Mouse (Mus musculus) gastrocnemius, postnatal 4 days (tissue): ENCODE data around the gene Tgif2. TPM values are rescaled to one million over a fixed set of nuclear protein-coding genes. Genes with fewer than 3 reads are reported as not detected.
A peak's percentile ranks its signal among the peaks of the same experiment; 100 is the strongest.
"Not testable (repeated sequence)": the region's sequence is repeated elsewhere in the genome, so short reads cannot be mapped to it uniquely, and the experiment has no call there.

Experiments used
- DNase-seq, 2 experiments: peaks; one replicate each; pipeline ENCODE4 v3.0.0; 2021 to 2022; ENCODE audit warnings: low spot score in 2 of 2, mixed read lengths in 2 of 2
- long read RNA-seq, 2 experiments: library from polyadenylated mRNA; stranded (forward); transcript quantifications; one replicate each; pipeline ENCODE4 v2.0.0; 2021
- total RNA-seq, 2 experiments: library from RNA; stranded (reverse); gene quantifications; 2 replicates each; pipeline ENCODE4 v1.2.3; 2021

Tgif2 gene
- total RNA-seq, result 10 to 100 TPM; 13.4 to 14.8 TPM
- long read RNA-seq, experiment 1, transcript Tgif2-202 (3 exons, 2,900 nt), result major isoform, 16 of 24 reads
- long read RNA-seq, experiment 1, partial matches to known transcripts, result 0 of 24 reads
- long read RNA-seq, experiment 1, other reads (novel, unspliced or antisense), result 7 of 24 reads
- long read RNA-seq, experiment 2, transcript Tgif2-202 (3 exons, 2,900 nt), result major isoform, 16 of 27 reads
- long read RNA-seq, experiment 2, partial matches to known transcripts, result 3 of 27 reads
- long read RNA-seq, experiment 2, other reads (novel, unspliced or antisense), result 8 of 27 reads

DNA sequence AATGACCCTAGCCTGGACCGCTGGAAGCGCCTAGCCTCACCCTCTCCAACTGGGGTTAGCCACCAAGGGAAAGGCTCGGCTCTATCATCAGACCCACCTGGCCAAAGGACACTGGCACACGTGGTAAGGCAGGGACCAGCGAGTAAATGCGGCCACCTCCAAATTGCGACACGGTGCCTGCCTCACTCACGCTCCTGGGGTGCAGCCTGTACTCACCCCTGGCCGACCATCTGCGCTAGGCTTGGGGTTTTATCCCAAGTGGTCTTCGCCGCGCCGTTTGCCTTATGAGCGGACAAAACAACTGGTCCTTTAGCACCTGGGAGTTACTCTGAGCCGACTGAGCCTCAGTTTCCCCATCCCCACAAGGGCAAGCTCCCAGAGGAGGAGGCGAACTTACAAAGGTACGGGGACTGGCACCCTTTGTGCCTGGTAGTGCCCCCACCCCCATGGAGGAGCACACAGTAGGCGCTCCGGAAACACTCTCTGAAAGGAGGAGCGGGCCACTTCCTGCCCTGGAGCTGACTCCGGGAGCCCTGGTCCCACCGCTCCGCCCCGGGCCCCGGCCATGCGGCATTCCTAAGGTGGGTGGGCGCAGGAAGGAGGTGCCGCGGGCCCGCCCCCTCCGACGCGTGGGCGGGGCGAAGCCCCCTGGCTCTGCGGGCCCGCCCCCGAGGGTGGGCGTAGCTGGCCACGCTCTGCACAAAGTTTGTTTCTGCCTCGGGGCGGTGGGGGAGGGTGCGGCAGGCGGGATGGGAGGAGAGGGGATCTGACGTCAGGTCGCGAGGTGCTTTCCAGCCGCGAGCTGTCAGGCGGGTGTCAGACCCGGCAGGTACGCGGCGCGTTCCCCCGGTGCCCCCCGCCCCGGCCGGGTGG, at the start of gene Tgif2:
TSS of gene Tgif2 (plus strand) at position 689 of the 873 bp plus-strand sequence.
- DNase-seq, result peak; percentile 71 to 81

DNA sequence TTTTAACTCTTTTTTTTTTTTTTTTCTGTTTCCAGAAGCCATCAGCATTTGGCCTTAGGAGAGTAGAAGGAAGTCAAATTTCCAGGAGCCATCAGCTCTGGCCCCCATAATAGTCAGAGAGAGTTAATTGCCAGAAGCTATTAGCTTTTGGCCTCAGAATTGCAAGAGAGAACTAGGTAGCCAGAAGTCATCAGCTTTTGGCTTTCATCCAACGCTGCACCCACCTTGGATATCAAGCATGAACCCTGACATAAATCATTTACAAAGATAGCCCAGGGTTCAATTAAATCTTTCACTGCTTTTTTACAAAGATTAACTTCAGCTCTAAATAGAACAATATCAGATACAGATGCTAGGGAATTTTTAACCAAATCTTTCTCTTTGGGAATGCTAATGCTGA, 41.3 kb upstream of the Tgif2 start:
- no peak for DNase-seq

DNA sequence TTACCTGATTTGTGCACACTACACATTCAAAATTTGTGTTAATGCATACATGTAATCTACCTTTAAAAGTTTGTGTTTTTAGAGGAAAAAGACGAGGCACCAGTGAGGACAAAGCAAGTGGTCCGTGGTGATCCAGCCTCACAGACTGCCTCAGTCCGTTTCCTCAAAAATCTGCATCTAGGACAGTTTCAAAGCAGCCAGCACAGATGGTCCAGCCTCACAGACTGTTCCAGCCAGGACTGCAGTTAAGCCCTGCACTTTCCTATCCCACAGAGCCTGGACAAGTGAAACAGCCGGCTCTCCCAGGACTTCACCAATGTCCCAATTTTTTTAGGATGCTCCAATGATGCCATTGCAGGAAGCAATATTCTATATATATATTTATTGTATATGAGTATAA, 38.8 kb upstream of the Tgif2 start:
- no peak for DNase-seq

DNA sequence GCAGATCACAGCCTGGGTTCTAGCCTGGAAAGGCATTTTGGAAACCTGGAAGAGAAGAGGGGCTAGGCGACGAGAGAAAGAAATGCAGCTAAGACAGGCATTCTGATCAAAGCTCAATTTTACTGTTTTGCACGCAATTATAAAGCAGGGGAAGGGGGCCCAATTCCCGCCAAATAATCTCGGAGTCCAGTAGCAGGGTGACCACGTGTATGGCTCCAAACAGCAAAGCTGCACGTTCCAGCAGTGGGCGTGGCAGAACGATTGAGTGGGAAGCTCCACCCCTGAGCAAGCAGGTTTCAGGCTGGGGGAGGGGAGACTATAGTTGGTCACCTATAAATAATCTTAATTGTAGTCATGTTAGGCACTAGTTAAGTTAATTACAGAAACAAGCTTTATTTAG, 37.7 kb upstream of the Tgif2 start:
- not testable (repeated sequence) for DNase-seq

DNA sequence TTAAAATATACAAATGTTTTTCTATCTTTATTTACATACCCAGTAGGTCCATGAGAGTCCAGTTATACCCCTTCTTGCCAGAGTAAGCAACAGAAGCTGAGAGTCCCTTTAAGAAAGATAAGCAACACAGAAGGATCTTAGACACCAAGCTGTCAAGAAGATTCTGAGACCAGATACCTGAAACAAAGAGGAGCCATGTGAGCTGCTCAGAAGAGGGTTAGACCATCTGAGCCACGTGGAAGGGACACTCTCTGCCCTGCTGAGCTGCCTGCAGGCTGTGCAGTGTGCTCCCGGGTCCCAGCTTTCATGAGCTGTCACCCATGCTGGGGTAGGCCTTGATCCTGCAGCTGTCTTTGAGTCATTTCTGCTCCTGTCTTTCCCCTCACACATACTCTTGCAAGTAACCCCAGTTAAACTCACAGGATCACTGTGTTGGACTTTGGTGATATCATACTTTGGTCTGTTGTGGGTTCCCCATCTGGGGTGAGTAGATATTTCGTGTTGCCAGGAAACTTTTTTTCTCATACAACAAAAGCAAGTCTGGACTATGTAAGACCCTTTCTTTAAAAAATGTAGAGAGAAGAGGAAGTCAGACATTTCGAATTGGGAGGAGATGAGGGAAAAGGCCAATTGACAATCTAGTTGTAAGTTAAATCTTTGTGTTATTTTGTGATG, 36.0 kb upstream of the Tgif2 start:
- no peak for DNase-seq

DNA sequence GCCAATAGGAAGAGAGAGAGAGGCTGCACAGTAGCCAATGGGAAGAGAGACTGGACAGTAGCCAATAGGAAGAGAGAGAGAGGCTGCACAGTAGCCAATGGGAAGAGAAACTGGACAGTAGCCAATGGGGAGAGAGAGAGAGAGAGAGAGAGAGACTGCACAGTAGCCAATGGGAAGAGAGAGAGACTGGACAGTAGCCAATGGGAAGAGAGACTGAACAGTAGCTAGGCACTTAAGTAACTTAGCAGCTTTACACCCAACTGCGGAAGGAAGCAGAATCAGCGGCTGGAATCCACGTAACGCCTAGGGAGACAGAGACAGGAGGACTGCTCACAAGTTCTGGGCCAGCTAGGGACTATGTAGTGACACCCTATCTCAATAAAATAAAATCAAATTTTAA, 35.2 kb upstream of the Tgif2 start:
- no peak for DNase-seq

DNA sequence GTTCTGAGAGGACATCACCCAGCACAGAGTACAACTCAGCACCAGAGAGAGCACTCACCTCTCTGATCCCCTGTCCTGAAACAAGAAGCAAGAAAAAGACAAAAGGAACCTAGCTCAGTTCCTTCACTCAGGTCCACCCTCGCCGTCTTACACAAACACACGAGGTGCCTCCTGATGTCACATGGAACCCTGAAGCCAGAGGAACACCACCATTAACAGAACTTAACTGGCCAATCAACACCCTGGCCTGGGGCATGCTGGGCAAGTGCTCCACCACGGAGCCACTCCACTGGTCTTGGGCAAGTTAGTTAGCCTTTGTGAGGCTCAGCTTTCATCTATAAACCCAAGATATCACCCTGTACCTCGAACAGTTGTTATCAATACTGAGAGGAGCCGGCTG, 32.9 kb upstream of the Tgif2 start:
- no peak for DNase-seq

DNA sequence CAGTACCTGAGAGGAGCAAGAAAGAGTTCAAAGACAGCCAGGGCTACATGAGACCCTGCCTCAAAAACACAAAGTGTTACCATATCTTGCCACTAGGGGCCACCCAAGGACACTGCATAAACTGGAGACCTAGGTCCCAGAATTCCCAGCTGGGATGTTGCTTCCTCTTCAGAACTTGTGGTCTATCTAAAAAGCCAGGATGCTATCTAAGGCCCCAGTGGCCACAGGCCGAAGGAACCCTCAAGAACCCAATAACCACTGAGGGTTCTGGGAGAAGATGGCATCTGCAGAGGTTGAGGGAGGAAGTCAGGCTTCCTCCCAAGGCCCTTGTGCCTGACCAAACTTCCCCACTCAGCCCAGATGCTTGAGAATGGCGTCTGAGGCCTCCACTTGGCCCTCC, 30.2 kb upstream of the Tgif2 start:
- peak; percentile 50 to 68 for DNase-seq

DNA sequence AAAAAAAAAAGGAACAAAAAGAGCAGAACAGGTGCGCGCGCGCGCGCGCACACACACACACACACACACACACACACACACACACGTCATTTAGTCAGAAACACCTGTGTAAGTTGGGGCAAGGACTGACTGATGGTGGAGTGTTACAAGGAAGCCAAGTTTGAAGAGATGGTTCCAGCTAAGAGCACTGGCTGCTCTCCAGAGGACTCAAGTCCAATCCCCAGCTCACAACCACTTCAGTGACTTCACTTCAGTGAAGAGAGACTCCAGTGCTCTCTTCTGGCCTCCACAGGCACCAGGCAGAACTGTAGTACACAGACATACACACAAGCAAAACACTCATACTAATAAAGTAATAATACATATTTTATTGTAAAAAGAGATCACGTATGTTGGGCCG, 29.1 kb upstream of the Tgif2 start:
- no peak for DNase-seq

DNA sequence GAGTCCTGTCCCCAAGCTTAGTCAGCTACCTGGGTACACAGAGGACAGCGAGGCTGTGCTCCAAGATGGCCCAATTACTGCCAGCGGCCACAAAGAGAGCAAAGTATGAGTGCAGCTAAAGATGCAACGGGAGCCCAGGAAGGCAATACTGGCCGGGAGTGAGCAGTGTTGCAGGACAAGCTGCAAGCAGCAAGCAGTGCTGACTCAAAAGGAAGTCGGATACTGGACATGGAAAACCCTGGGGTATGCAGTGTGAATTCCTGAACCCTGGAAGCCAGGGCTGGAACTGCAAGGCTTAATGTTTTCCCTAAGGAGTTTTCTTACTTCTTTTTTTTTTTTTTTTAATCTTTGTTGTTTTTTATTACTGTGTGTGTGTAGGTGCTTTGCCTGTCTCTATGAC, 28.3 kb upstream of the Tgif2 start:
- no peak for DNase-seq

DNA sequence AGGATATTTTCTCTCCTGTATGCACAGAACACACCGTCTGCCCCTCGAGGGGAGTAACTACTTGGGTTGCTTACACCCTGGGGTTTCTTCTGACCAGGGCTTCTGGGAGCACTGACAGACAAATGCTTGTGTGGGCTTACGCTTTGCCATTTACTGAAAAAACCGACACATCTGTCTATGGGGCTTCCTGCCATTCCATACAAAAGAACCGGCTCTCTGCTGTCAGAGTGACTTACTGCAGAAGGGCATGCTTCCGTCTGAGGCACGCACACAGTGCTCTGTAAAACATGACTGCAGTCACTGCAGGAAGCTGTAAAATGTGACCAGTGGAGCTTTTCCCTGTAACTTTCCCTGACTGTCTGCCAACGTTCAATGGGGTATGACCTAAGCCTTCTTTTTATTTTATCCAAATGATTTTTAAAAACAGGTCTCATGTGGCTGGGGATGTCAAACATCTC, 25.4 kb upstream of the Tgif2 start:
- no peak for DNase-seq

DNA sequence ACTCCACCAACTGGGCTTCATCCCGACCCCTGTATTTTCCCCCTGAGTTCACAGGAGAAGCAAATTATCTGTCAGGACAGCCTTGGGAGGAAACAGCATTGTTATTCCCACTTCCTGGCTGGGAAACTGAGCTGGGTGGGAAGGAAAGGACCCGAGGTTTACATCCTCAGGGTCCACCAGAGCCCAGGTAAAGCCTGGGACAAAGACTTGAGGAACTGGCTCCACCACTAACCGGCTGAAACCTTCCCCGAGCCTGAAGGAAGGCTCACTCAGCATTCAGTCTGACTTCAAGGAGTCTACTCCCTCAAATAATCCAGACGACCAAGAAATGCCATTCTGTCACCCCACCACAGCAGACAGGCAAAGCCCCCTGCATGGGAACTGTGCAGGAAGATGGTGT, 24.9 kb upstream of the Tgif2 start:
- no peak for DNase-seq

DNA sequence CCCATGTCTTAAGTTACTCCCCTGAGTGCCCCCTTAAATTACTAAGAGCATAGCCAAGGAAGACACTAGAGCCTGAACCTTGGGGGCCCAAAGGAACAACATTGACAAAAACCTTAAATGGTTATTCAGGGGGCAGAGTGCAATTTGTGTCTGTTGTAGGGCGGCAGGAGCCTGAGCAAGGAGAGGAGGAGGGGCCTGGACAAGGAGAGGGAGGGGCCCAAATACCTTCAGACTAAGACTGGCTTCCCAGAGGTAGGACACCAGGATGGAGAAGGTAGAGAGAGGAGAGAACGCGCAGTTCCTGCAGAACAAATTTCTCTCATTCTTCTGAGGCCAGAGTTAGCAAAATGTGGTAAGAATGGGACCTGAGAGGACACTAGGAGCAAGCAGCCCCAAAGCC, 24.4 kb upstream of the Tgif2 start:
- DNase-seq, result no peak

DNA sequence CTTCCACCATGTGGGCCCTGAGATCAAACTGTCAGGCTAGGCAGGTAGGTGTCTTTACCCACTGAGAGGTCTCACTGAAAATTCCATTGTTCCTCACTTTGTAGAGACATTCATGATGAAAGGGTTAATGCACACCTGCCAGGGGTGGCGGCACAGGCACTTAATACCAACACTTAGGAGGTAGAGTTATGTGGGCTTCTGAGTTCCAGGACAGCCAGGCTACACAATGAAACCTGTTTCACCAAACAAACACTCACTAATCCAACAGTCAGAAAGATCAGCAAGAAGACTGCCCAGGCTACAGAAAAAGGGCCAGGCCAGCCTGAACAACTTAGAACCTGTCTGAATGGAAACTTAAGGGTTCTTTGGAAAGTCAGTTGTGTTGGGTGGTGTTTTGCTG, 23.7 kb upstream of the Tgif2 start:
- no peak for DNase-seq

DNA sequence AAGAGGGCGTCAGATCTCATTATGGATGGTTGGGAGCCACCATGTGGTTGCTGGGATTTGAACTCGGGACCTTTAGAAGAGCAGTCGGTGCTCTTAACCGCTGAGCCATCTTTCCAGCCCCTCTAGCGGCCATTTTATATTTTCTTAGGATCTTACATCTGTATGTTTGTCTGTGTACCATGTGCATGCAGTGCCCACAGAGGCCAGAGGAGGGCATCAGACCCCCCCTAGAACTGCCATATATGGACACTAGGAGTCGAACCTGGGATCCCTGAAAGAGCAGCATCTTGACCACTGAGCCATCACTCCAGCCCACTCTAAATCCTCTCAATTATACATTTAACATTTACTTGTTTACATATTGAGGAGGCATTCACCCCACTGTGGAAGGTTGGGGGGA, 14.7 kb upstream of the Tgif2 start:
- not testable (repeated sequence) for DNase-seq

DNA sequence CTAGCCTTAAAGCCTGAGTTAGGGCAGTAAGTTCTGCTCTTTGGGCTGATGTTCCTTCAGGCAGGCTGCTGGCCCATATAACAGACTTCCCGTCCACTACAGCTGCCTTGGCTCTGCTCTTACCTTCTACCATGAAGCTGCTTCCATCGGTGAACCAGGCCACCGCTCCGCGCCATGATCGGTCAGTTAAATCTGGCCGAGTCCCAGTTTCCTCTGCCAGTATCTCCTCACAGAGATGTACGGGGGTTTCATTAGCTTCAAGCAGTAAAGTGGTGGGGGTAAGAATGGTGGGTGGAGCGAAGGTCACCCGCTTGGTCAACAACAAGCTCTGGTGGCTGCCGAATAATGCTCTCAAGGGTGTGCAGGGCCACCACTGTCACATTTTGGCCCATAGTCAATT, 5.5 kb upstream of the Tgif2 start:
- DNase-seq, result no peak

DNA sequence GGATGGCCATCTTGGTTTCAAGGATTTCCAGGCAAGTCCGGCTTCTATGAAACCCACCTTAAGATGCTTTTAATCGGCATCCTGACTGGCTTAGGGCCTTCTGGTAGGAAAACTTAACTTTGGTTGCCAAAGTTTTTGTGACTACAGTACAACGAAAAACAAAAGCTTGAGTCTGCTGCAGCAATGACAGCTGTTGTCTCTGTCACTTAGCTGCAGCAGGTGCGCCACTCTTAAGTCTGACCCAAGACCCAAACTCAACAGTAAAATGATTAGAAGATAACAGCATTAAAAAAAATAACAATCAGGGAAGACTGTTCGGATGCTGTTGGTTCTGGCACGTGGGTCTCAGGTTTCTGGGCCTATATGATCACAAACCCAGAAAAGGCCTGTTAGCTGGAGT, 968 bp upstream of the Tgif2 start:
- no peak for DNase-seq

DNA sequence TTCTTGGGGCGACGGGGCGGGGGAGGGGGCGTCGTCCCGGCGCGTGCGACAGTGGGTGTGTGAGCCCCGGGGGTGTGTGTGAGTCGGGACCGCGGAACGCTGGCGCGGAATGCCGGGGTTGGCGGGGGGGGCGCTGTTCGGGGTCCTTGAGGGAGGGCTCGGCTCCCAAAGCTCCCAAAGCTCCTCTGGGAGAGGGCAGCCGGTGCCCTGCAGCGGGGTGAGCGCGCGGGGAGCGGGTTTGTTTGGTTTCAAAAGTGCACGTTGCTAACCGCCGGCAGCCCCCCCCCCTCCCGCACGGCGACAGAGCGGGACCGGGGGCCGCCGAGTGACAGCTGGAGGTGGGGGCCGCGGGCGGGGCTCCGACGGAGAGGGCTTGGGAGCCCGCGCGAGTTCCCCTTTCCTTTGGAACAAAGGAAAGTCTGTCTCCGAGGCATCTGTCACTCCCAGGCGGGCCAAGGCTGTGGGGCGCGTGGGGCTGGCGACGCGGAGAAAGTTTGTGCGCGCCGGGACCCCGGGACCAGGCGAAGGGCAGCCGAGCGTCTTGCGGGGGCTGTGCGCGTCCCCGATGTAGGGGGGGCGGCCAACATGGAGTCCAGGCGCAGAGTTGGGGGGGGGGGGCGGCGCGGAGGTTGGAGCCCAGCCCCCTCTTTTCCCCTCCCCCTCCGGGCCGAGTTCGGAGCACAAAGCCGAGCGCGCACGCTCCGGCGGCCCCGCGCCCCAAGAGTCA, 657 bp downstream of the Tgif2 start:
- DNase-seq, result peak; percentile 49 to 50

DNA sequence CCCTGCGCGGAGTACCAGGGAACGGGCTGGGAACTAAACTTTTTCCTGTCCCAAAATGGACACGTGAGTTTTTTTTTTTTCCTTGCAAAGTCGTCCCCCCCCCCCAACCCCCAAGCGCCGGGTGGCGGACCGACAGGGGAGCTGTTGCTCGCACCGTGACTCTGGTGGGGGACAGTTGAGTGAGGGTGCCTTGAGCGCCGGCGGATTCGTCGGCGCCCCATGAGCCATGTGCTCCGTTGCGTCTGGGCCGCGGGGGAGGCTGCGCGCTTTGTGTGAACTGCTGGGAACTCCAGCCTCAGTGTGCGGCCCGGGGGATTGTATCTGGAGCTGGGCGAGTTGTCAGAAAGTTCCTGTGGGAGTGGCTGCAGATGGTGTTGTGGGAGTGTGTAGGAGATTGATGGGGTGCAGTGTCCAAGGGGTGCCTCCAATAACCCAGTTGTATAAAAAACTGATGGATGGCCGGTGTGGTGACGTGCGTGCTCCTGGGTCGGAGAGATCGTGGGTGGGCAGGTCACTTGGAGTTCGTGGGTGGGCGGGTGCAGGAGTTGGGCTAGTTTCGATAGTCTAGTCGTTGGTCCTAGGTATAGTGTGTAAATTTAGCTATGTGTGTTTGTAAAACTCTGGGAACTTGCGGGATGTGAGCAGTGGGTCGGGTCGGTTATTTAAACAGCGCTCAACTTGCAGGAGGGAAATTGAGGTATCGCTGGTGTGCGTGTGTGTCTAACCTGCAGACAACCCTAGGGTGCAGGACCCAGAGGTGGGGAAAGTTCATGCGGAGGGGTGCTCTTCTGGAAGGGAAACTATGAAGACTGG, 1.4 kb downstream of the Tgif2 start:
- DNase-seq, result peak; percentile 47 to 68
